Mouse (Mus musculus) layer of hippocampus, adult 9-10 months (tissue): ENCODE measurements around the gene Rd3.

Source experiments
- DNase-seq: peaks from one replicate; pipeline ENCODE4 v3.0.0; 2022; ENCODE audit warnings: low spot score

Rd3 gene

GRCm38 (mm10) chr1:191963948-191964772 lies 13.0 kb upstream of the Rd3 start:
- peak; percentile 61 for DNase-seq

GRCm38 (mm10) chr1:191964773-191965481 lies 12.2 kb upstream of the Rd3 start:
- DNase-seq, result peak; percentile 65

- no peak for DNase-seq
These were observed 7.2 kb upstream of the Rd3 start for GRCm38 (mm10) chr1:191969939-191970338.

GRCm38 (mm10) chr1:191974509-191975405 lies 2.4 kb upstream of the Rd3 start:
- DNase-seq, result no peak

GRCm38 (mm10) chr1:191981426-191982102 lies 4.4 kb downstream of the Rd3 start:
- DNase-seq, result no peak

- no peak for DNase-seq
These were observed 9.7 kb downstream of the Rd3 start for GRCm38 (mm10) chr1:191986674-191987480.

GRCm38 (mm10) chr1:191987481-191987769 lies 10.3 kb downstream of the Rd3 start:
- no peak for DNase-seq

GRCm38 (mm10) chr1:191988646-191989045 lies 11.5 kb downstream of the Rd3 start:
- no peak for DNase-seq

GRCm38 (mm10) chr1:191989060-191989459 lies 11.9 kb downstream of the Rd3 start:
- DNase-seq, result no peak

- DNase-seq, result peak; percentile 91
These were observed 12.8 kb downstream of the Rd3 start for GRCm38 (mm10) chr1:191989994-191990393.

GRCm38 (mm10) chr1:191992040-191992780 lies 15.0 kb downstream of the Rd3 start:
- no peak for DNase-seq

GRCm38 (mm10) chr1:191994476-191994875 lies 17.3 kb downstream of the Rd3 start:
- no peak for DNase-seq

GRCm38 (mm10) chr1:191995488-191995887 lies 18.3 kb downstream of the Rd3 start:
- peak; percentile 16 for DNase-seq

GRCm38 (mm10) chr1:191995916-191996315 lies 18.7 kb downstream of the Rd3 start:
- no peak for DNase-seq

GRCm38 (mm10) chr1:191996621-191997185 lies 19.5 kb downstream of the Rd3 start:
- no peak for DNase-seq

- no peak for DNase-seq
These were observed 21.9 kb downstream of the Rd3 start for GRCm38 (mm10) chr1:191999022-191999421.
